Mouse (Mus musculus) liver, adult 2 months (tissue): ENCODE measurements around the gene Tll2. TPM values are rescaled to one million over a fixed set of nuclear protein-coding genes. Genes with fewer than 3 reads are reported as not detected.

Source experiments
- DNase-seq: peaks from one replicate; pipeline ENCODE4 v3.0.0-alpha.2; 2011; ENCODE audit warnings: low read depth, low spot score; ENCODE audit errors: extremely low read depth
- H3K27ac ChIP-seq: fragments of 200-500 bp; replicated peaks from 2 replicates; pipeline ENCODE4 v1.5.1; 2012; ENCODE audit warnings: low read depth, mild to moderate bottlenecking, control low read depth, inconsistent platforms, low read length; ENCODE audit not compliant: insufficient read depth
- H3K27me3 ChIP-seq: fragments of 200-500 bp; 2 replicates; pipeline ENCODE4 v1.6.1; 2012; ENCODE audit warnings: mild to moderate bottlenecking, moderate library complexity, low read length, inconsistent platforms; ENCODE audit not compliant: control insufficient read depth, insufficient read depth
- H3K36me3 ChIP-seq: fragments of 200-500 bp; 2 replicates; pipeline ENCODE4 v1.6.1; 2012; ENCODE audit warnings: low read length, inconsistent platforms; ENCODE audit not compliant: control insufficient read depth, insufficient read depth
- H3K4me1 ChIP-seq: fragments of 200-500 bp; 2 replicates; pipeline ENCODE4 v1.6.1; 2011; ENCODE audit warnings: low read length; ENCODE audit not compliant: control insufficient read depth, insufficient read depth
- H3K4me3 ChIP-seq: fragments of 200-500 bp; 2 replicates; pipeline ENCODE4 v1.5.1; 2011; ENCODE audit warnings: low read depth, mild to moderate bottlenecking, control low read depth, low read length, moderate library complexity; ENCODE audit not compliant: insufficient read depth
- H3K79me2 ChIP-seq: fragments of 200-500 bp; 2 replicates; pipeline ENCODE4 v1.6.1; 2012; ENCODE audit warnings: inconsistent platforms, mild to moderate bottlenecking, low read length, moderate library complexity; ENCODE audit not compliant: control insufficient read depth, insufficient read depth
- H3K9ac ChIP-seq: fragments of 200-500 bp; 2 replicates; pipeline ENCODE4 v1.6.1; 2012; ENCODE audit warnings: low read depth, mild to moderate bottlenecking, control low read depth, inconsistent platforms, low read length
- CTCF ChIP-seq: fragments of 200-500 bp; IDR thresholded peaks from 2 replicates; pipeline ENCODE4 v1.5.1; 2011; ENCODE audit warnings: low read depth, low read length, control low read depth
- POLR2A ChIP-seq: fragments of 200-500 bp; IDR thresholded peaks from 2 replicates; pipeline ENCODE4 v1.6.1; 2011; ENCODE audit warnings: low read length, control low read depth; ENCODE audit not compliant: insufficient read depth; ENCODE audit errors: extremely low read depth
- WGBS: fragments of 180-500 bp; shearing (Covaris S2); methylation state at CpG from one replicate; pipeline ENCODE4 v1.1.7; 2018; 5-methylcytosine and 5-hydroxymethylcytosine counted together
- polyA plus RNA-seq: library from polyadenylated mRNA; depleted of rRNA; stranded (reverse); fragments of >200 nt; gene quantifications from 2 replicates; pipeline ENCODE4 v1.2.3, GENCODE M21; 2012
- total RNA-seq: library from RNA; depleted of rRNA; stranded (reverse); fragments of >200 nt; gene quantifications from 2 replicates; pipeline ENCODE4 v1.2.3, GENCODE M21; 2014

The Tll2 gene
- total and polyA plus RNA-seq, 2 experiments: not detected

DNA sequence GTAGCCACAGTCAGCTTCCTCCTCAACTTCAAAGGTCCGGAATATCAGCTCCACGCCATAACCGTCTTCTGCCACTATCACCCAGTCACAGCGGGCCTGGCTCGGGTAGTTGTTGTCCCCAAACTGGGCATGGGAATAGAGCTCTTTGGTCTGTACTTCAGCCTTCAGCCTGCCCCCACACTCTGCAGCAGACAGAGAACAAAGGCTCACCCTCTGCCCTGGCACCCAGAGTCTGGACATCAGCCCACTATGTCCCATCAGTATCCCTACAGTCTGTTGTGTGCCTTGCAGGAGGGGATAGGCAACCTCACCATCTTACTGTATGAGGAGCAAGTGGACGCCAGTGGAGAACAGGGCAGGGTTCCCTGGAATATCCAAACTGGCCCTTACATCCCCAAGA is 120.3 kb downstream of the Tll2 start:
- Histone ChIP-seq H3K79me2 (no peaks in the 10 kb centered on the region), H3K4me1 (no peaks in the 10 kb centered on the region), H3K36me3 (no peaks in the 10 kb centered on the region), H3K9ac (no peak overlapping the region), H3K27ac (no peak overlapping the region), H3K4me3 (no peak overlapping the region), H3K27me3 (no peaks in the 10 kb centered on the region)
- no peak for TF ChIP-seq CTCF
- no peak for TF ChIP-seq POLR2A
- DNase-seq: no peak
- WGBS: 86% methylated on average over 6 of the region's 6 CpGs

DNA sequence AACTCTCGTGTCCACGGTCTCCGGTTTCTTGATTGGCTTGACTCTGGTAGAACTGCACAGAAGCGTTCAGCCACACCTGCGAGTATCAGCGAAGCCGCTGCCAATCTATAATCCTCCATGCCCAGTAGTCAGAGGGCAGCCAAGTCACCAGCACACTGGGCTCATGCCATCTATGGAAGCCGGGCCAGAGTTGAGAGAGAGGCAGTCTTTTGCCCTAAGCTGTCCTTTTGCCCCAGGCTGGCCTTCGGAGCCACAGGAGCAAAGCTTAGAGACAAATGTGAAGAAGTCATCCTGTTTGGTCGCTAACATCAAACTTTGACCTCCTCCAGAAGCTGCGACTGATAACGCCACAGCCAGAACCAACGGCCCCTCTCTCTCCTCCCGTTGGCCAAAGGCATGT is 123.0 kb downstream of the Tll2 start:
- 58% methylated on average over 14 of the region's 14 CpGs for WGBS
- H3K9ac ChIP-seq: no peak overlapping the region
- H3K27ac ChIP-seq: no peak overlapping the region
- no peaks in the 10 kb centered on the region for H3K36me3 ChIP-seq
- no peaks in the 10 kb centered on the region for H3K79me2 ChIP-seq
- no peaks in the 10 kb centered on the region for H3K27me3 ChIP-seq
- DNase-seq: peak; percentile 85
- no peak overlapping the region for H3K4me3 ChIP-seq
- H3K4me1 ChIP-seq: no peaks in the 10 kb centered on the region
- TF ChIP-seq POLR2A (no peak), CTCF (no peak)

DNA sequence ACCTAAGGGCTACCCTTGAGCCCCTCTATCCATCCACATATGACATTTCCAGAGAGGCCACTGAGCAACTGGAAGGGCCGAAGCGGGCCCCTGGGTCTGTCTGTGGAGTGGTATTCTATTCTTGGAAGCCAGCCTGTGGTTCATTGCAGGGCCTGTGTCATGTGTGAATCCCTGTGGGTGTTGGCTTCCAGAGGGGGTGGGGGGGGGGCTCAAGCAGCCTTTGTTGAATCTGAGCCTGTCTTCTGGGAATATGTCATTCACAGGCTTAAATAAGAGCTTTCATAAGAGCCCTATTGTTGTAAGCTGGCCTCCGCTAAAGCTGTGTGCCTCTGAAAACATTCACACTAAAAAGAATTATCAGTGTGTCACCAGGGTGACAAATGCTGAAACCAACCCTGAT is 125.0 kb downstream of the Tll2 start:
- TF ChIP-seq CTCF: no peak
- WGBS: 91% methylated on average over 3 of the region's 3 CpGs
- Histone ChIP-seq H3K27ac (no peak overlapping the region), H3K4me3 (no peak overlapping the region), H3K79me2 (no peaks in the 10 kb centered on the region), H3K36me3 (no peaks in the 10 kb centered on the region), H3K27me3 (no peaks in the 10 kb centered on the region), H3K9ac (no peak overlapping the region), H3K4me1 (no peaks in the 10 kb centered on the region)
- DNase-seq: no peak

DNA sequence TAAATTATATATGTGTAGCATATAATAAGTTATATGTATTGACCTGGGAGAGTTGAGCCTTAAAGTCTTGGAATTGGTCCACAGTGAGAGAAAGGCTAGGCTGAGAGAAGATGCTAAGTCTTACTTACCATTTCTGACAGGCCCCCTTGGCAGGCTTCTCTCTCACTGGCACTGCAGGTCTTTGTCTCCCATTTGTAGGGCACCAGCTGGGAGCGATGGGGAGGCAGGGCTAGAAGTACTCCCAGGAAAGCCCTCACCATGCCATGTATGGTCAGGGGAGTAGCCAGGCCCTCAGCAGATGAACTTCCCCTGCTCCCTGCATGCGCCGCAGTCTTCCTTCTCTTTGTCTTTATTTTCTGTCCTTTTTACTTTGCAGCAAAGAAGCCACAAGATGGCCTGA is 129.7 kb downstream of the Tll2 start, which contains the start of gene Opalin:
Opalin (minus strand) TSS at position 208 of the 400 bp plus-strand sequence.
- DNase-seq: no peak
- TF ChIP-seq CTCF (no peak), POLR2A (no peak)
- H3K27me3 ChIP-seq: no peaks in the 10 kb centered on the region
- H3K79me2 ChIP-seq: no peaks in the 10 kb centered on the region
- 85% methylated on average over 3 of the region's 3 CpGs for WGBS
- no peak within 1 kb of the TSS for H3K4me3 ChIP-seq
- no peaks in the 10 kb centered on the region for H3K36me3 ChIP-seq
- H3K27ac ChIP-seq: no peak within 1 kb of the TSS
- H3K9ac ChIP-seq: no peak within 1 kb of the TSS
- H3K4me1 ChIP-seq: no peaks in the 10 kb centered on the region

DNA sequence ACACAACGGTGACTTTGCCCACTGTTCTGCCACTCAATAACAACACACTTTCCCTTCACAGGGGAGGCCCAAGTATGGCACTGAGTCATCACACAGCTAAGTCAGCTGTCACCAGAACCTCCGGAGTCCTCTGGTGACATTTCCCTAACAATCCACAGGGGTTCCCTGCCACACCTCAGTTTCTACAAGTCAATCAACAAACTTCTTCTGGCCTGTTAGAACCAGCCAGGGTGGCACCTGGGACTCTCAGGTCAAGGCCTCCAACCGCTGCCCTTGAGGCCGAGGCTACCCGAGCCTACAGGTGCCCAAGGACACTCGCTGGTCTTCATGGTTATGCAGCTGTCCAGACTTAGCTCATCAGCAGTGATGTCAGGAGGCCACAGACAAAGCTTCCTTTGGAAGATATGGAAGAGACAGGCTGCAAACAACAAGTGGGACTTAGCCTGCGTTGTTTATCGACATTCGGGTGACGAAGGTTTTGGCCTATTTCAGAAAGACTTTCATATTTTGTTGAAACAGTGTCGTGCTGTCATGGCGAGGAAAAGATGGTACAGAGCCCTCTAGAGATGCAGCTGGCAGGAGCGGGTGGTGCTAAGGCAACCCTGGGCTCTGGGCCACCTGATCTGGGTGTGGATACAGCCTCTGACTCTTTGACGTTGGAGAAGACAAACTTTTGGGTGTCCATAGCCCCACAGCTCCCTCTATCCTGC is 132.7 kb downstream of the Tll2 start:
- H3K9ac ChIP-seq: no peak overlapping the region
- 82% methylated on average over 14 of the region's 14 CpGs for WGBS
- TF ChIP-seq CTCF (no peak), POLR2A (no peak)

DNA sequence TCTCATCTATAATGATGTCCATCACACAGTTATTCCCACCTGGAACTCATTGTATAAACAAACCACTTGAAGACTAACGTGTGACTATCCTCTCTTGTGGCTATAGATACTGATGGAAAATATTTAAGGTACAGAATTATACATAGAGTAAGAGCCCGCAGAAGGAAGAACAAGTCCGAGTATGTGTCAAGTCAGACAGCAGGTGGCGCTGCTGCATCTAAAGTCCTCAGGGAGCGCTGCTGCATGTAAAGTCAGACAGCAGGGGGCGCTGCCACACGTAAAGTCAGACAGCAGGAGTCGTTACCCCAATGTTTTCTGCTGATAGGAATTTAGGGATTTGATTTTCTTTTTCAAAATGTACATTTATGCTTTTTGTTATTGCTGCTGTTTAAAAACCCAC is 135.1 kb downstream of the Tll2 start:
- TF ChIP-seq CTCF (peak; percentile 100), POLR2A (no peak)
- Histone ChIP-seq H3K27me3 (no peaks in the 10 kb centered on the region), H3K79me2 (no peaks in the 10 kb centered on the region), H3K9ac (no peak overlapping the region), H3K4me3 (no peak overlapping the region; the same call in 1 of the 2 replicates), H3K36me3 (no peaks in the 10 kb centered on the region), H3K4me1 (no peaks in the 10 kb centered on the region), H3K27ac (no peak overlapping the region)
- DNase-seq: peak; percentile 82
- WGBS: 6% methylated on average over 8 of the region's 8 CpGs

More for the DNA sequence above, 132.7 kb downstream of the Tll2 start:
- Histone ChIP-seq H3K27me3 (no peaks in the 10 kb centered on the region), H3K4me1 (no peaks in the 10 kb centered on the region), H3K36me3 (no peaks in the 10 kb centered on the region), H3K79me2 (no peaks in the 10 kb centered on the region), H3K27ac (no peak overlapping the region), H3K4me3 (no peak overlapping the region)
- no peak for DNase-seq
